Mouse (Mus musculus) embryonic fibroblast, embryonic 13.5 days (primary cell): Measurements from ENCODE around the gene St14. TPM values are rescaled to one million over a fixed set of nuclear protein-coding genes. Genes with fewer than 3 reads are reported as not detected.

Experiments used
- H3K27ac ChIP-seq: 2 replicates; pipeline ENCODE4 v1.5.1; 2012; ENCODE audit warnings: low read length, control low read depth, inconsistent platforms; ENCODE audit not compliant: insufficient read depth
- H3K4me1 ChIP-seq: 2 replicates; pipeline ENCODE4 v1.6.1; 2011; ENCODE audit warnings: low read length; ENCODE audit not compliant: control insufficient read depth, insufficient read depth
- H3K4me3 ChIP-seq: 2 replicates; pipeline ENCODE4 v1.5.1; 2011; ENCODE audit warnings: mild to moderate bottlenecking, control low read depth, low read length; ENCODE audit not compliant: insufficient read depth
- CTCF ChIP-seq: IDR thresholded peaks from 2 replicates; pipeline ENCODE4 v1.5.1; 2011; ENCODE audit warnings: mild to moderate bottlenecking, control low read depth, low read length, moderate library complexity, borderline replicate concordance; ENCODE audit not compliant: insufficient read depth
- POLR2A ChIP-seq: IDR thresholded peaks from 2 replicates; pipeline ENCODE4 v1.6.1; 2011; ENCODE audit warnings: low read depth, mild to moderate bottlenecking, control low read depth, low read length, moderate library complexity
- polyA plus RNA-seq: library from polyadenylated mRNA; stranded (reverse); fragments of >200 nt; gene quantifications from 2 replicates; pipeline ENCODE4 v1.2.4, GENCODE M21; 2011; ENCODE audit warnings: low read depth; ENCODE audit not compliant: missing spikeins, insufficient read length

St14 gene
- polyA plus RNA-seq, 1 experiment: 1.1 TPM

- no peak overlapping the region for H3K27ac ChIP-seq
- no peak for TF ChIP-seq POLR2A
- TF ChIP-seq CTCF: no peak
- no peak overlapping the region for H3K4me3 ChIP-seq
- no peaks in the 10 kb centered on the region for H3K4me1 ChIP-seq
These were observed 3.7 kb downstream of the St14 start for GRCm38 (mm10) chr9:31127876-31128465.

GRCm38 (mm10) chr9:31126079-31126478, 5.6 kb downstream of the St14 start:
- TF ChIP-seq CTCF (no peak), POLR2A (no peak)
- H3K4me3 ChIP-seq: no peak overlapping the region
- no peaks in the 10 kb centered on the region for H3K4me1 ChIP-seq
- H3K27ac ChIP-seq: no peak overlapping the region

- TF ChIP-seq CTCF (no peak), POLR2A (no peak)
- Histone ChIP-seq H3K4me1 (no peaks in the 10 kb centered on the region), H3K27ac (no peak overlapping the region), H3K4me3 (no peak overlapping the region)
These were observed 9.1 kb downstream of the St14 start for GRCm38 (mm10) chr9:31122464-31123030.

DNA sequence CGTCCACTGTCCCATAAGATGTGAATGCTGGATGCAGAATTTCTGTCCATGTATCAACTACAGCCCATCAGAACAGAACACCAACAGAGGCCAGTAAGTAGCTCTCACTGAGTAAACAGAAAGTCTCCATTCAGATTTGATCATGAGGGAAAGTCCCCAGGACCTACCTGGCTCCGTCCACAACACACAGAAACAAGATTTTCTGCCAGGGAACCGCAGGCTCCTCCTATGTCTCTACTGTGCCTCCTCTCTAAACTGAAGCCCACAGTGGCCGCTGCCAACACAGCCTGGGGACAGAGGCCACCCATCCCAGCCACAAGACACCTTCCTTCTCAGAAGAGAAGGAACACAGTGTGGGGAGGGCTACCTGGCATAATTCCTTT, 11.1 kb downstream of the St14 start:
- TF ChIP-seq CTCF (no peak), POLR2A (no peak)
- H3K27ac ChIP-seq: no peak overlapping the region
- no peaks in the 10 kb centered on the region for H3K4me1 ChIP-seq
- no peak overlapping the region for H3K4me3 ChIP-seq

- H3K4me1 ChIP-seq: no peaks in the 10 kb centered on the region
- TF ChIP-seq POLR2A: no peak
- no peak for TF ChIP-seq CTCF
- no peak overlapping the region for H3K4me3 ChIP-seq
- no peak overlapping the region for H3K27ac ChIP-seq
These were observed 11.6 kb downstream of the St14 start for GRCm38 (mm10) chr9:31119882-31120532.

- Histone ChIP-seq H3K27ac (no peak overlapping the region), H3K4me1 (no peaks in the 10 kb centered on the region), H3K4me3 (no peak overlapping the region)
- TF ChIP-seq CTCF (no peak), POLR2A (no peak)
These were observed 12.2 kb downstream of the St14 start for GRCm38 (mm10) chr9:31119405-31119804.

- no peak overlapping the region for H3K27ac ChIP-seq
- no peak for TF ChIP-seq CTCF
- TF ChIP-seq POLR2A: no peak
- H3K4me1 ChIP-seq: no peaks in the 10 kb centered on the region
- H3K4me3 ChIP-seq: no peak overlapping the region
These were observed 12.9 kb downstream of the St14 start for GRCm38 (mm10) chr9:31118520-31119298.

DNA sequence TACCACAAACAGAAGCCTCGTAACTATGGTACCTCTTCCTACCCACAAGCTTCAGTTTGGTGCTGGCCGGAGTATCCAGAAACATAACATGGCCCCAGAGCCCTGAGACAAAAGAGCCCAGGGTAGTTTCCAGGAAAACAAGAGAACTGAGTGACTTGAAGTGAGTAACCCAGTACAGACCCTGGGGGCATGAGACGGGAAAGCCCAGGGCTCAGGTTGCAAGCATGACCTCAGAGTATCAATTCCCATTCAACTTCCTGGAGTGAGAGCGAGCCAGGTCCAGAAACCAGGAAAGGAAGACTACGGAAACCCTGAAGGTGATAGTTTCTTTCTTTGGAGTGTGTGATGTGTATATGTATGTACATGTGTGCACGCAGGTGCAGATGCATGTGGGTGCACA, 14.2 kb downstream of the St14 start:
- no peak overlapping the region for H3K4me3 ChIP-seq
- no peak overlapping the region for H3K27ac ChIP-seq
- no peak for TF ChIP-seq CTCF
- TF ChIP-seq POLR2A: no peak

DNA sequence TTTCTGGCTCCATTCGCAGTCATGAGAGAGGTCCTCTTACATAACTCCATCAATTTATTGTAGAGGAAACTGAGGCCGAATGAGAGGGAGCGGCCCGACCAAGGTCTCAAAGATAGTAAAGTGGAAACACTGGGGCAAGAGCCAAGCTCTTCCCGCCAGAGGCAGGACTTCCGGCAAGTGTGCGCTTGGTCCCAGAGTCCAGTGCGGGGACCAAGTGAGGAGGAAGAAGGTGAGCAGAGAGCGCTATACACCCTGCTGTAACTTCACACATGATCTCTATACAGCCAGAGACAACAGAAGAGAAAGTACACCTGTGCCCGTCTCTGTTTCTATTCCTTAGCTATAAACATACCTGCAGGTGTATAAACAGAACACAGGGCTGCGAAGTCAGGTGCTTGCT, 14.6 kb downstream of the St14 start:
- no peaks in the 10 kb centered on the region for H3K4me1 ChIP-seq
- no peak overlapping the region for H3K27ac ChIP-seq
- TF ChIP-seq POLR2A (no peak), CTCF (no peak)
- no peak overlapping the region for H3K4me3 ChIP-seq

More for the DNA sequence above, 14.2 kb downstream of the St14 start:
- H3K4me1 ChIP-seq: no peaks in the 10 kb centered on the region
